Mouse (Mus musculus) lung, postnatal 0 days (tissue): Measurements from ENCODE around the gene Alg9. TPM values are rescaled to one million over a fixed set of nuclear protein-coding genes. Genes with fewer than 3 reads are reported as not detected.

ENCODE experiments used
- ATAC-seq: fragments of 200-750 bp; cut with Nextera tagmentation; 2 replicates; pipeline ENCODE4 v1.8.0; 2017; ENCODE audit warnings: moderate library complexity
- DNase-seq: peaks from one replicate; pipeline ENCODE4 v3.0.0-alpha.2; 2016; ENCODE audit warnings: low spot score
- H3K27ac ChIP-seq: fragments of 300-500 bp; sonication (generic); 2 replicates; pipeline ENCODE4 v1.5.1; 2014; ENCODE audit warnings: antibody characterized with exemption, mild to moderate bottlenecking, low read length, mixed read lengths
- H3K27me3 ChIP-seq: fragments of 300-500 bp; sonication (generic); replicated peaks from 2 replicates; pipeline ENCODE4 v1.6.1; 2014; ENCODE audit warnings: low read length, mixed read lengths; ENCODE audit not compliant: insufficient read depth
- H3K36me3 ChIP-seq: fragments of 300-500 bp; sonication (generic); 2 replicates; pipeline ENCODE4 v1.6.1; 2014; ENCODE audit warnings: low read length, mixed read lengths; ENCODE audit not compliant: insufficient read depth
- H3K4me1 ChIP-seq: fragments of 300-500 bp; sonication (generic); 2 replicates; pipeline ENCODE4 v1.6.1; 2014; ENCODE audit warnings: antibody characterized with exemption, low read depth, low read length, mixed read lengths; ENCODE audit not compliant: insufficient read depth
- H3K4me2 ChIP-seq: fragments of 300-500 bp; sonication (generic); replicated peaks from 2 replicates; pipeline ENCODE4 v1.6.1; 2014; ENCODE audit warnings: low read depth, mild to moderate bottlenecking, low read length, moderate library complexity, mixed read lengths
- H3K4me3 ChIP-seq: fragments of 300-500 bp; sonication (generic); 2 replicates; pipeline ENCODE4 v1.5.1; 2014; ENCODE audit warnings: low read depth, low read length
- H3K9ac ChIP-seq: fragments of 300-500 bp; sonication (generic); replicated peaks from 2 replicates; pipeline ENCODE4 v1.6.1; 2014; ENCODE audit warnings: low read depth, mild to moderate bottlenecking
- H3K9me3 ChIP-seq: fragments of 300-500 bp; sonication (generic); 2 replicates; pipeline ENCODE4 v1.6.1; 2016; ENCODE audit warnings: low read length, mixed read lengths
- CTCF ChIP-seq: IDR thresholded peaks from 2 replicates; pipeline ENCODE4 v1.5.1; 2016; ENCODE audit warnings: antibody characterized with exemption, mild to moderate bottlenecking
- EP300 ChIP-seq: IDR thresholded peaks from 2 replicates; pipeline ENCODE4 v1.6.1; 2016; ENCODE audit warnings: antibody characterized with exemption, mild to moderate bottlenecking, control low read depth
- WGBS: fragments of 180-500 bp; shearing (Covaris S2); extraction: QIAGEN DNeasy Blood & Tissue Kit; methylation state at CpG from one replicate; pipeline ENCODE4 v1.1.7; 2014; 5-methylcytosine and 5-hydroxymethylcytosine counted together
- polyA plus RNA-seq: library from polyadenylated mRNA; unstranded; fragments of >200 nt; fragmentation: Nextera tagmentation; extraction: Ambion mirVana; gene quantifications from 2 replicates; pipeline ENCODE4 v1.2.1, GENCODE M21; 2015

The Alg9 gene
- polyA plus RNA-seq, 1 experiment from 2014 or later = 17.9 TPM

DNA sequence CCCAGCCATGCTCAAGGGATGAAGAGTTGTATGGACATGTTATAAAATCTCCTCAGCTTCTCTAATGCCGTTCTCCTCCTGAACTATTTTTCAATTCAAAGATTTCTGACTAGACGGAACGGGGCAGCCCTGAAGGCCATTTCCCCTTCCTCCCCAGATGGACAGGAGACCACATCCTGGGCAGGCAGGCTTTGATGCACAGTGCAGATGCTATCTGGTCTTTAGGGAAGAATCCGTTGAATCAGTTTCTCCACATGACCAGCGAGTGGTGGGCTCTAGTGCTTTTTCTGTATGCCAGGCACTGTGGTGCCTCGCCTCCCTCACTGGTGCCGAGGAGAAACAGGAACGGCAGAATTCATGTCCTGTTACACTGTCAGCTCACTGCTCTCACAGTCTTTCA, 59.0 kb downstream of the Alg9 start:
- ATAC-seq (no peak), DNase-seq (no peak)
- Histone ChIP-seq H3K27ac (peak overlapping the region; percentile 22; the same call in 1 of the 2 replicates), H3K27me3 (no peaks in the 10 kb centered on the region), H3K36me3 (no peaks in the 10 kb centered on the region), H3K9me3 (no peaks in the 10 kb centered on the region), H3K4me3 (no peak overlapping the region), H3K4me1 (peaks cover 2% of the 10 kb centered on the region; the same call in 1 of the 2 replicates), H3K9ac (no peak overlapping the region), H3K4me2 (0 out of 2 replicates have a peak overlapping the region, but pooled peaks have one; percentile 9)
- 54% methylated on average over 8 of the region's 8 CpGs for WGBS
- TF ChIP-seq CTCF (no peak), EP300 (no peak)

DNA sequence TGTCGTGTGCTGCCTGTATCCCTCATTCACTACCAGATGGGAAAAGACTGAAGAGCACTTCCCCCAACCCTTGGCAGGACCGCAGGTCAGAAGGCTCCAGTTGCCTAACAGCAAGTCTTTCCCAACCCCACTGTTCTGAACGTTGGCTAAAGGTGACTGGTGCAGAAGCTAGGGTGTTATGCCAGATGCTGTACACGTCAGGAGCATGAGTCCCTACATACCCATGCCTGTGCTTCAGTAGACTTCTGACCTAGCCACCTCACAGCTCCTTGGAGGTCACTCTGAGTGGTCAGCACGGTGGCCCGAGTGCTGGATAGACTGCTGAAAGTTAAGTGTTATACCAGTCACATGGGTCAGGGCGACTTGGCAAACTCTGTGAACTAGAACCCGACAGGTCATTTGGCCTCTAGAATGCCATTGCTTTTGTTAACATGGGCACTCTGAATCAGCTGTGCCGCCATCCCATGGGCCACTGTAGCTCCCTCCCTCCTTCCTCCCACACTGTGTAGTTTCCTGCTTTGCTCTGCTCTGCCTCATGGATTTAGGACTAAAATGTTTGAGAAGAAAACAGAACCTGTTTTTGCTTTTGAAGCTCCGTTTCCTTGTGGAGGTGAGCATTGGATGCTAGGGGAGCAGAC, 60.4 kb downstream of the Alg9 start:
- Histone ChIP-seq H3K9ac (no peak overlapping the region), H3K27me3 (no peaks in the 10 kb centered on the region), H3K27ac (peak overlapping the region; percentile 76), H3K36me3 (no peaks in the 10 kb centered on the region), H3K4me3 (no peak overlapping the region), H3K9me3 (no peaks in the 10 kb centered on the region), H3K4me1 (peaks cover 2% of the 10 kb centered on the region; the same call in 1 of the 2 replicates), H3K4me2 (no peak overlapping the region)
- 70% methylated on average over 10 of the region's 10 CpGs for WGBS
- TF ChIP-seq EP300 = peak; percentile 77
- TF ChIP-seq CTCF = no peak
- ATAC-seq (peak; percentile 93), DNase-seq (peak; percentile 91)

DNA sequence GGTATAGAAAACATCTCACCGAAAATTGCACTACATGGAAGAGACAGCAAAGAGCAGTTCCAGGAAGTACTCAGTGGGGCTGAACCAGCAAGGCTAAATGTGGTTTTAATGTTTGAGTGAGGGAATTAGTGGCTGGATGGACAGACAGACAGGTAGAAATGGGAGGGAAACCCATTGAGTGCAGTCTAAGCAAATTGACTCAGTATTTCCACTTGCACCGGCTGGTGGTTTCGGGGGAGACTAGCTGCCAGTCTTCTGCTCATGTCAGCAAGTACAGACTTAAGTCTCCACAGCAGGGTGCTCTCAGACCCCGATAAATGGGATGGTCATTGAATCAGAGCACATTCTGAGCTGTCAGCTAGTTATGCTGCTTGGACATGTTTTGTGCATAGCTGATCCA, 61.3 kb downstream of the Alg9 start:
- Histone ChIP-seq H3K9ac (no peak overlapping the region), H3K27ac (peak overlapping the region; percentile 14; the same call in 1 of the 2 replicates), H3K4me2 (no peak overlapping the region), H3K4me1 (peaks cover 2% of the 10 kb centered on the region; the same call in 1 of the 2 replicates), H3K4me3 (no peak overlapping the region), H3K27me3 (no peaks in the 10 kb centered on the region), H3K36me3 (no peaks in the 10 kb centered on the region), H3K9me3 (no peaks in the 10 kb centered on the region)
- ATAC-seq = no peak
- no peak for TF ChIP-seq CTCF
- no peak for TF ChIP-seq EP300
- WGBS = 74% methylated on average over 4 of the region's 4 CpGs
- DNase-seq = no peak

DNA sequence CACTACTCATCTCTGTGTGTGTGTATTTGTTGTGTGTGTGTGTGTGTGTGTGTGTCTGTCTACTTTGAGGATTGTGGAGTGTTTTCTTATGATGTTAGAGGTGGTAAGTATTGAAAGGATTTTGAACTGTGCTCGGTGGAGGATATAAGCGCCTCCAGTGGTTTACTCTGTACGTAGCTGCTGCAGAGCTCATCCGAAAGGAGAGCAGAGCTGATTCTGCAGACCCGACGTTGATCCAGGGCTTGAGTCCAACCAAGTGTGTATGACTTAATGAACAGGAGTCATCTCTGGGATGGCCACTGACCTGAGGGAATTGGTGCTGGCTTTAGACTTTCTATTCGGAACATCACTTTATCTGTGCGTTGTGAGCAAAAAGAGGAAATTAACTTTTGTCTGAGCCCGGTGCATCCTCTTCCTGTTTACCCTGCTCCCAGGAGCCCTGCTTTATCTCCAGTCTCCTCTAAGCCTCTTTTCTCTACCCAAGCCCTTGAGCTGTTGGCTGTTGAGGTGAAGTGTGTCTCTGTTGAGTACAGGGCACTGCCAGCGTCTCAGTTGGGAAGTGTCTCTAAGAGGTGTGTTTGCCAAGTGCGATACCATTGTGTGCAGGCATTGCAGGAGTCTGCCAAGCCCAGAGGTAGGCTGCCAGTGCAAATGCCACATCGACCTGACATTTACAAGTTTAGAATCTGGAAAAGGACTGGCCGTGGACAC, 66.4 kb downstream of the Alg9 start:
- no peak overlapping the region for H3K9ac ChIP-seq
- no peaks in the 10 kb centered on the region for H3K36me3 ChIP-seq
- H3K27me3 ChIP-seq = no peaks in the 10 kb centered on the region
- TF ChIP-seq CTCF = no peak
- TF ChIP-seq EP300 = peak; percentile 40; the same call in 1 of the 2 replicates
- WGBS = 42% methylated on average over 13 of the region's 13 CpGs
- peaks cover 4% of the 10 kb centered on the region; the same call in 1 of the 2 replicates for H3K4me1 ChIP-seq
- DNase-seq (peak; percentile 59), ATAC-seq (peak; percentile 89)
- H3K4me3 ChIP-seq = no peak overlapping the region
- H3K9me3 ChIP-seq = no peaks in the 10 kb centered on the region
- peak overlapping the region; percentile 29; the same call in 1 of the 2 replicates for H3K4me2 ChIP-seq
- peak overlapping the region; percentile 8; the same call in 1 of the 2 replicates for H3K27ac ChIP-seq

DNA sequence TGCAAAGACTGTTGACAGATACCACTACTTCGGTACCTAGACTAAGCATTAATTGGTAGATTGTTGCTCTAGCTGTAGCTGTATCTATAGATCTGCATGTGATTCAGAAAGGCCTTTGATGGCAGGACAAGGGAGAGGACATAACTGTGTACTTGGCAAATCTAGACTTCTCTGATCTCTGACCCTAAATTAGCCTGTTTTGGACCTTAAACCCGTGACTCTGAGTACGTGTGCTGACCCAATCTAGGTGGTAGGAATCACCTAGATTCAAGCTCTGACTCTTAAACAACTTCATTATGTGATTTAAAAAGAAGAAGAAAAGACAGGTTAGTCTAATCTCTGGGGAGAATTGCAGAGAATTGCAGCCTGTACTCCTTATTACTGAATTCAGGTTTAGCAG, 70.3 kb downstream of the Alg9 start, which contains the start of gene Ppp2r1b:
TSS of gene Ppp2r1b (plus strand) at position 221 of the 400 bp plus-strand sequence.
- Histone ChIP-seq H3K4me1 (peaks cover 4% of the 10 kb centered on the region; the same call in 1 of the 2 replicates), H3K27me3 (no peaks in the 10 kb centered on the region), H3K9ac (no peak within 1 kb of the TSS), H3K4me3 (no peak within 1 kb of the TSS), H3K9me3 (no peaks in the 10 kb centered on the region), H3K36me3 (no peaks in the 10 kb centered on the region), H3K4me2 (no peak within 1 kb of the TSS), H3K27ac (no peak within 1 kb of the TSS)
- DNase-seq (no peak), ATAC-seq (no peak)
- WGBS = 98% methylated on average over 3 of the region's 3 CpGs
- TF ChIP-seq CTCF (no peak), EP300 (no peak)

DNA sequence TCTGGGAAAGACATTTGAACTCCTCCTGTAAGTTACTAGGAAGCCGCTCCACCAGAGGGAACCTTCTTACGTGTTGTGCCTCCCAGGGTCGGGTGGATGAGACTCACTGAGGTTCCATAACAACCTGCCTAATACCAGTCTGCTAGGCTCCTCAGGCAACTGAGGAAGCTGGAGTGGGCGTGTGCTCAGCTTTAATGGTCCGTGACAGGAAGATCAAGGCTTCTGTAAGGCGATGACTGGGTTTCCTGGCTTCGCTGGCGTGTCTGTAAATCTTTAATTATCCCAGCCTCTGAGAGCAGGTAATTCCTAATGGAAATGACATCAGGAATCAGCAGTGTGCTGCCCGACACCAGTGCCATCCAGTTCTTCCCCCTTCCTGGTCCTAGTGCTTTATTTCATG, 70.7 kb downstream of the Alg9 start:
- peaks cover 8% of the 10 kb centered on the region; the same call in 1 of the 2 replicates for H3K4me1 ChIP-seq
- ATAC-seq (no peak), DNase-seq (no peak)
- H3K36me3 ChIP-seq = no peaks in the 10 kb centered on the region
- TF ChIP-seq EP300 = no peak
- no peak for TF ChIP-seq CTCF
- H3K4me2 ChIP-seq = no peak overlapping the region
- no peaks in the 10 kb centered on the region for H3K27me3 ChIP-seq
- H3K9me3 ChIP-seq = no peaks in the 10 kb centered on the region
- H3K9ac ChIP-seq = no peak overlapping the region
- WGBS = 77% methylated on average over 9 of the region's 9 CpGs
- H3K4me3 ChIP-seq = no peak overlapping the region
- no peak overlapping the region for H3K27ac ChIP-seq
